In the genomic region with DNA sequence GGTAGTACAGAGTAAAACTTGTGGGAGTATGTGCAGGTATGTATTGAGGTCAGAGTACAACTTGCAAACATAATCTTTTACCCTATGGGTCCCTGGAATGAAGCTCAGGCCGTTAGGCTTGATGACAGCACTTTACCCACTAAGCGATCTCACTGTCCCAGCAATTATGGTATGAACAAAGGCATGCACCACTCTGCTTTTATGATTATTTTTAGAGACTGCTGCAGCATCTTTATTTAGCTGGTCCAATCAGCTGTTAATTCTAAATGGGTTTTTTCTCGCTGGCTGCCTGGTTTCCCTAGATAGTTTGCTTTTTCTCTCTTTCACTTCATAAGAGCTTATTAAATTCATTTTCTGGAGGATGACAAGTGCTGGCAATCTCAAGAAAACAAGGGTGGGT, we compare ENCODE assay signal across 22 mouse cellular contexts. TPM values are rescaled to one million over a fixed set of nuclear protein-coding genes. Genes with fewer than 3 reads are reported as not detected.
A peak's percentile ranks its signal among the peaks of the same experiment; 100 is the strongest.
DNase-seq lines count a peak whose midpoint lies in the region; ATAC-seq and TF ChIP-seq lines count a peak whose summit lies in the region.
"Had no signal": no experiment of that assay in that cellular context is flagged by ENCODE, and none has a peak within 500 bp of the region (broad histone marks: within the 10 kb centered on the region; RNA-seq: fewer than 3 reads in every experiment).

No protein-coding gene starts in this region.

- no peaks in the 10 kb centered on the region for H3K9me3 ChIP-seq in heart, embryonic 14.5 days (ENCODE audit: control insufficient read depth, low read length)
- H3K9me3 ChIP-seq: hindbrain, embryonic 10.5 days; liver, embryonic 13.5 days; neural tube, embryonic 13.5 days had no signal

- no peak for TF ChIP-seq CTCF in heart, adult 2 months (IDR thresholded peaks at IDR 0.05)
- no peak for TF ChIP-seq CTCF in brain, embryonic 14.5 days (IDR thresholded peaks at IDR 0.05; ENCODE audit: borderline replicate concordance, extremely low read depth, insufficient read depth, insufficient read length)

- peak overlapping the region; percentile 78 for H3K27ac ChIP-seq in heart, adult 2 months
- peak overlapping the region; percentile 91 to 95 for H3K27ac ChIP-seq in heart, embryonic 14.5 days (replicated peaks in 1 of 2; ENCODE audit: control insufficient read depth in 1 of 2, insufficient read depth in 1 of 2, low read depth in 2 of 2, low read length in 2 of 2)
- H3K27ac ChIP-seq: hindbrain, embryonic 10.5 days; liver, embryonic 13.5 days; neural tube, embryonic 13.5 days had no signal

- TF ChIP-seq EP300 in heart, adult 2 months (IDR thresholded peaks at IDR 0.05; ENCODE audit: insufficient read depth, low read depth, low read length): no peak

- no peak overlapping the region; the same call in 1 of the 2 replicates for H3K9ac ChIP-seq in heart, adult 2 months (ENCODE audit: low read depth, low read length)
- H3K9ac ChIP-seq in heart, embryonic 14.5 days (ENCODE audit: low read length): peak overlapping the region; percentile 61; the same call in 1 of the 2 replicates
- H3K9ac ChIP-seq: liver, embryonic 13.5 days; neural tube, embryonic 13.5 days had no signal

- H3K27me3 ChIP-seq in heart, adult 2 months (ENCODE audit: control insufficient read depth, insufficient read depth, low read length): no peaks in the 10 kb centered on the region
- H3K27me3 ChIP-seq in heart, embryonic 14.5 days (ENCODE audit: control insufficient read depth, insufficient read depth, low read length): no peaks in the 10 kb centered on the region
- H3K27me3 ChIP-seq: liver, embryonic 13.5 days; neural tube, embryonic 13.5 days had no signal

- no peak overlapping the region for H3K4me3 ChIP-seq in heart, adult 2 months
- peak overlapping the region in 1 of 2 experiments; percentile 11; a peak in 1 of 4 replicates for H3K4me3 ChIP-seq in heart, embryonic 14.5 days (ENCODE audit: control insufficient read depth in 1 of 2, insufficient read depth in 1 of 2, low read depth in 1 of 2, low read length in 2 of 2)
- H3K4me3 ChIP-seq: hindbrain, embryonic 10.5 days; liver, embryonic 13.5 days; neural tube, embryonic 13.5 days had no signal

- intact Hi-C loops in heart, adult 2 months (cut with DNase I): no loop called here

- H3K36me3 ChIP-seq in heart, adult 2 months (ENCODE audit: control insufficient read depth, insufficient read depth, low read length): peaks cover 26% of the 10 kb centered on the region
- 0 out of 2 replicates have a peak, but pooled peaks cover 5% of the 10 kb centered on the region for H3K36me3 ChIP-seq in heart, embryonic 14.5 days (ENCODE audit: control insufficient read depth, insufficient read depth, low read length)
- H3K36me3 ChIP-seq: hindbrain, embryonic 10.5 days; neural tube, embryonic 13.5 days had no signal

- H3K4me2 ChIP-seq in heart, embryonic 14.5 days (ENCODE audit: low read length): peak overlapping the region; percentile 60
- H3K4me2 ChIP-seq: liver, embryonic 13.5 days; neural tube, embryonic 13.5 days had no signal

- no peak for DNase-seq in heart, adult 2 months
- DNase-seq in heart, postnatal 4 days: no peak
- peak; percentile 42 for DNase-seq in left cerebral cortex, adult 11 months (ENCODE audit: low spot score)
- no peak for DNase-seq in left cerebral cortex, adult 18-20 months (ENCODE audit: low spot score in 2 of 2)
- peak; percentile 6 for DNase-seq in brain, embryonic 14.5 days (ENCODE audit: low read depth)
- DNase-seq in kidney, postnatal 36 days: no peak
- DNase-seq: cerebellum, adult 9-10 months; gastrocnemius, postnatal 10 days; kidney, adult 11 months; kidney, postnatal 14 days; liver, embryonic 13.5 days; thymus, adult 2 months had no signal

- H3K4me1 ChIP-seq in heart, adult 2 months (ENCODE audit: control insufficient read depth, insufficient read depth, low read length): peaks cover 6% of the 10 kb centered on the region
- H3K4me1 ChIP-seq in heart, embryonic 14.5 days (ENCODE audit: control insufficient read depth in 2 of 2, insufficient read depth in 2 of 2, low read length in 2 of 2): 0 out of 4 replicates have a peak, but pooled peaks cover 2 to 8% of the 10 kb centered on the region in 2 experiments
- H3K4me1 ChIP-seq: hindbrain, embryonic 10.5 days; neural tube, embryonic 13.5 days had no signal

- H3K79me2 ChIP-seq in heart, adult 2 months (replicated peaks; ENCODE audit: control insufficient read depth, insufficient read depth, low read length): peaks cover 1% of the 10 kb centered on the region; the same call in 1 of the 2 replicates

- no peak for ATAC-seq in heart, embryonic 14.5 days (ENCODE audit: insufficient number of reproducible peaks, insufficient read depth, low FRiP score, low read depth)
- ATAC-seq: midbrain, embryonic 16.5 days had no signal

- no peak for TF ChIP-seq POLR2A in heart, adult 2 months (IDR thresholded peaks at IDR 0.05; ENCODE audit: insufficient read depth, low read depth, low read length)
- no peak for TF ChIP-seq POLR2A in brain, embryonic 14.5 days (IDR thresholded peaks at IDR 0.05; ENCODE audit: borderline replicate concordance, extremely low read depth, insufficient read depth, insufficient read length, poor library complexity, severe bottlenecking)

- WGBS in heart, adult 2 months: 62% methylated on average over 3 of the region's 3 CpGs
- WGBS in heart, embryonic 14.5 days: 37% methylated on average over 3 of the region's 3 CpGs

RNA-seq across cellular contexts. Expression of gene Gm21985, which starts 30.1 kb away (rescaled TPM):
- 1 to 10 TPM in 1 of 2 experiments, under 1 TPM in 1; 0.42 to 1.1 TPM for total RNA-seq in heart, adult 2 months (2021)
- polyA plus RNA-seq in heart, adult 2 months (2012; rRNA removed): not detected in 2 replicates
- not detected for total RNA-seq in heart, postnatal 4 days (2021)
- total RNA-seq in left cerebral cortex, adult 18-20 months (2021): 1 to 10 TPM; 2.8 to 3.5 TPM
- not detected in 2 replicates for polyA plus RNA-seq in brain, embryonic 14.5 days (2012; rRNA removed)
- not detected in 2 replicates for polyA plus RNA-seq in heart, embryonic 14.5 days (2014; fragmentation: Nextera tagmentation; extraction: Ambion mirVana)
- polyA plus RNA-seq: embryonic facial prominence, embryonic 14.5 days; hindbrain, embryonic 10.5 days; liver, embryonic 13.5 days; lung, embryonic 16.5 days; neural tube, embryonic 13.5 days; thymus, adult 2 months had no signal

RNA-seq across cellular contexts. Expression of gene Slc12a6, which starts 30.6 kb away (rescaled TPM):
- total RNA-seq in heart, adult 2 months (2021): 10 to 100 TPM; 31.1 to 32.9 TPM
- 23.2 and 44.3 TPM in 2 replicates for polyA plus RNA-seq in heart, adult 2 months (2012; rRNA removed)
- 10 to 100 TPM; 35.5 to 36.5 TPM for total RNA-seq in heart, postnatal 4 days (2021)
- 100 to 1,000 TPM; 115 to 123 TPM for total RNA-seq in left cerebral cortex, adult 18-20 months (2021)
- polyA plus RNA-seq in brain, embryonic 14.5 days (2012; rRNA removed): 48.3 and 52.9 TPM in 2 replicates
- 17.9 and 18.1 TPM in 2 replicates for polyA plus RNA-seq in heart, embryonic 14.5 days (2014; fragmentation: Nextera tagmentation; extraction: Ambion mirVana)

RNA-seq across cellular contexts. Expression of gene Nop10, which starts 34.5 kb away (rescaled TPM):
- 10 to 100 TPM; 61.8 to 65.4 TPM for total RNA-seq in heart, adult 2 months (2021)
- 89.0 and 113 TPM in 2 replicates for polyA plus RNA-seq in heart, adult 2 months (2012; rRNA removed)
- total RNA-seq in heart, postnatal 4 days (2021): 10 to 100 TPM; 64.1 to 65.4 TPM
- total RNA-seq in left cerebral cortex, adult 18-20 months (2021): 10 to 100 TPM; 48.6 to 56.9 TPM
- 95.9 and 145 TPM in 2 replicates for polyA plus RNA-seq in brain, embryonic 14.5 days (2012; rRNA removed)
- polyA plus RNA-seq in heart, embryonic 14.5 days (2014; fragmentation: Nextera tagmentation; extraction: Ambion mirVana): 176 and 180 TPM in 2 replicates

RNA-seq across cellular contexts. Expression of gene Nutm1, which starts 37.1 kb away (rescaled TPM):
- total RNA-seq in heart, adult 2 months (2021): not detected
- not detected in 2 replicates for polyA plus RNA-seq in heart, adult 2 months (2012; rRNA removed)
- total RNA-seq in heart, postnatal 4 days (2021): not detected
- not detected for total RNA-seq in left cerebral cortex, adult 18-20 months (2021)
- polyA plus RNA-seq in brain, embryonic 14.5 days (2012; rRNA removed): not detected in 2 replicates
- not detected in 2 replicates for polyA plus RNA-seq in heart, embryonic 14.5 days (2014; fragmentation: Nextera tagmentation; extraction: Ambion mirVana)
- total RNA-seq: adrenal gland, adult 18-20 months; ES-E14; gastrocnemius, postnatal 10 days; megakaryocyte, adult 5-6 weeks had no signal
- polyA plus RNA-seq: embryonic facial prominence, embryonic 14.5 days; hindbrain, embryonic 10.5 days; limb, embryonic 11.5 days; liver, embryonic 13.5 days; lung, embryonic 16.5 days; midbrain, embryonic 16.5 days had no signal

RNA-seq across cellular contexts. Expression of gene Lpcat4, which starts 56.9 kb away (rescaled TPM):
- total RNA-seq in heart, adult 2 months (2021): 1 to 10 TPM; 2.3 TPM
- polyA plus RNA-seq in heart, adult 2 months (2012; rRNA removed): 6.3 and 11.4 TPM in 2 replicates
- total RNA-seq in heart, postnatal 4 days (2021): 1 to 10 TPM; 6.6 to 7.7 TPM
- total RNA-seq in left cerebral cortex, adult 18-20 months (2021): 100 to 1,000 TPM; 141 to 158 TPM
- 56.2 and 59.4 TPM in 2 replicates for polyA plus RNA-seq in brain, embryonic 14.5 days (2012; rRNA removed)
- polyA plus RNA-seq in heart, embryonic 14.5 days (2014; fragmentation: Nextera tagmentation; extraction: Ambion mirVana): 10.3 and 12.1 TPM in 2 replicates

Comparison
In these comparisons a context has a peak if more than half of its experiments do, and no peak if none do; other contexts are left out.
1. DNase-seq: peak in left cerebral cortex, adult 11 months (single experiment) and brain, embryonic 14.5 days (single experiment); none in heart, adult 2 months (0 of 2), heart, postnatal 4 days (single experiment), left cerebral cortex, adult 18-20 months (0 of 2) and kidney, postnatal 36 days (0 of 2).